Mouse (Mus musculus) intestine, embryonic 14.5 days (tissue): ENCODE results near the gene F5. TPM values are rescaled to one million over a fixed set of nuclear protein-coding genes. Genes with fewer than 3 reads are reported as not detected.

Experiments used
- ATAC-seq: fragments of 200-750 bp; cut with Nextera tagmentation; replicated peaks from 2 replicates; pipeline ENCODE4 v1.8.0; 2017; ENCODE audit warnings: low read depth, moderate number of reproducible peaks, moderate TSS enrichment, moderate library complexity; ENCODE audit not compliant: low FRiP score, low TSS enrichment
- DNase-seq: peaks from one replicate; pipeline ENCODE4 v3.0.0-alpha.2; 2018; ENCODE audit warnings: low spot score
- H3K27ac ChIP-seq: fragments of 300-500 bp; sonication (generic); 2 replicates; pipeline ENCODE4 v1.5.1; 2014; ENCODE audit warnings: low read depth, mild to moderate bottlenecking, control low read depth
- H3K27me3 ChIP-seq: fragments of 300-500 bp; sonication (generic); replicated peaks from 2 replicates; pipeline ENCODE4 v1.6.1; 2014; ENCODE audit warnings: low read length, control low read depth; ENCODE audit not compliant: control insufficient read depth, insufficient read depth
- H3K36me3 ChIP-seq: fragments of 300-500 bp; sonication (generic); 2 replicates; pipeline ENCODE4 v1.6.1; 2014; ENCODE audit warnings: low read length, control low read depth; ENCODE audit not compliant: control insufficient read depth, insufficient read depth
- H3K4me1 ChIP-seq: fragments of 300-500 bp; sonication (generic); replicated peaks from 2 replicates; pipeline ENCODE4 v1.6.1; 2014; ENCODE audit warnings: low read length, control low read depth, mixed read lengths; ENCODE audit not compliant: control insufficient read depth, insufficient read depth
- H3K4me2 ChIP-seq: fragments of 300-500 bp; sonication (generic); 2 replicates; pipeline ENCODE4 v1.6.1; 2014; ENCODE audit warnings: low read length
- H3K4me3 ChIP-seq: fragments of 300-500 bp; sonication (generic); 2 replicates; pipeline ENCODE4 v1.5.1; 2014; ENCODE audit warnings: low read depth, low read length, control low read depth, mixed read lengths
- H3K9ac ChIP-seq: fragments of 300-500 bp; sonication (generic); 2 replicates; pipeline ENCODE4 v1.6.1; 2014; ENCODE audit warnings: mild to moderate bottlenecking, low read length
- H3K9me3 ChIP-seq: fragments of 300-500 bp; sonication (generic); 2 replicates; pipeline ENCODE4 v1.6.1; 2016; ENCODE audit warnings: low read length, control low read depth; ENCODE audit not compliant: control insufficient read depth
- WGBS: fragments of 180-500 bp; shearing (Covaris S2); extraction: QIAGEN DNeasy Blood & Tissue Kit; methylation state at CpG from one replicate; pipeline ENCODE4 v1.1.7; 2014; 5-methylcytosine and 5-hydroxymethylcytosine counted together
- polyA plus RNA-seq: library from polyadenylated mRNA; unstranded; fragments of >200 nt; fragmentation: Nextera tagmentation; extraction: Ambion mirVana; gene quantifications from 2 replicates; pipeline ENCODE4 v1.2.1, GENCODE M21; 2014

Gene F5
- polyA plus RNA-seq, 1 experiment from 2014 or later, result 0.58 TPM

GRCm38 (mm10) chr1:164248465-164249331 is 97.1 kb downstream of the F5 start, which contains the start of gene Slc19a2:
TSS of gene Slc19a2 (plus strand) at chr1:164249046.
- H3K4me3 ChIP-seq, result peak within 1 kb of the TSS; percentile 67
- H3K4me1 ChIP-seq, result peaks cover 12% of the 10 kb centered on the region; the same call in 1 of the 2 replicates
- H3K9ac ChIP-seq, result peak within 1 kb of the TSS; percentile 63
- WGBS, result under 1% methylated on average over 74 of the region's 79 CpGs
- H3K9me3 ChIP-seq, result no peaks in the 10 kb centered on the region
- no peaks in the 10 kb centered on the region for H3K27me3 ChIP-seq
- peak within 1 kb of the TSS; percentile 74 for H3K27ac ChIP-seq
- peak within 1 kb of the TSS; percentile 74 for H3K4me2 ChIP-seq
- ATAC-seq (peak; percentile 97), DNase-seq (peak; percentile 100)
- H3K36me3 ChIP-seq, result no peaks in the 10 kb centered on the region

GRCm38 (mm10) chr1:164249332-164249711 is 97.7 kb downstream of the F5 start:
- peak overlapping the region; percentile 63 for H3K4me2 ChIP-seq
- DNase-seq (no peak), ATAC-seq (no peak; the same call in 1 of the 2 replicates)
- no peaks in the 10 kb centered on the region for H3K27me3 ChIP-seq
- H3K4me1 ChIP-seq, result peaks cover 12% of the 10 kb centered on the region; the same call in 1 of the 2 replicates
- H3K4me3 ChIP-seq, result peak overlapping the region; percentile 67
- H3K36me3 ChIP-seq, result no peaks in the 10 kb centered on the region
- H3K9me3 ChIP-seq, result no peaks in the 10 kb centered on the region
- 0% methylated on average over 33 of the region's 33 CpGs for WGBS
- peak overlapping the region; percentile 62 for H3K9ac ChIP-seq
- peak overlapping the region; percentile 24; the same call in 1 of the 2 replicates for H3K27ac ChIP-seq

- DNase-seq (no peak), ATAC-seq (no peak)
- Histone ChIP-seq H3K27me3 (no peaks in the 10 kb centered on the region), H3K9me3 (no peaks in the 10 kb centered on the region), H3K4me2 (peak overlapping the region; percentile 63), H3K9ac (no peak overlapping the region), H3K36me3 (no peaks in the 10 kb centered on the region), H3K4me1 (peaks cover 12% of the 10 kb centered on the region; the same call in 1 of the 2 replicates), H3K4me3 (peak overlapping the region; percentile 67), H3K27ac (no peak overlapping the region)
- 51% methylated on average over 8 of the region's 8 CpGs for WGBS
Observed at GRCm38 (mm10) chr1:164250391-164251150, 98.9 kb downstream of the F5 start.

GRCm38 (mm10) chr1:164251438-164251837 is 99.8 kb downstream of the F5 start:
- Histone ChIP-seq H3K27me3 (no peaks in the 10 kb centered on the region), H3K4me3 (no peak overlapping the region), H3K27ac (no peak overlapping the region), H3K4me1 (peaks cover 12% of the 10 kb centered on the region; the same call in 1 of the 2 replicates), H3K36me3 (no peaks in the 10 kb centered on the region), H3K9ac (no peak overlapping the region), H3K4me2 (no peak overlapping the region), H3K9me3 (no peaks in the 10 kb centered on the region)
- WGBS, result 93% methylated on average over 1 of the region's 1 CpGs
- DNase-seq (no peak), ATAC-seq (no peak)

GRCm38 (mm10) chr1:164252551-164252950 is 100.9 kb downstream of the F5 start:
- Histone ChIP-seq H3K36me3 (peaks cover 7% of the 10 kb centered on the region), H3K9me3 (no peaks in the 10 kb centered on the region), H3K27ac (no peak overlapping the region), H3K9ac (no peak overlapping the region), H3K4me1 (peaks cover 12% of the 10 kb centered on the region; the same call in 1 of the 2 replicates), H3K27me3 (no peaks in the 10 kb centered on the region), H3K4me3 (no peak overlapping the region), H3K4me2 (no peak overlapping the region)
- DNase-seq (no peak), ATAC-seq (no peak)
- WGBS, result 56% methylated on average over 5 of the region's 5 CpGs

- no peak overlapping the region for H3K4me3 ChIP-seq
- no peaks in the 10 kb centered on the region for H3K27me3 ChIP-seq
- WGBS, result 68% methylated on average over 3 of the region's 3 CpGs
- ATAC-seq, result no peak
- peaks cover 9% of the 10 kb centered on the region for H3K36me3 ChIP-seq
- H3K9me3 ChIP-seq, result no peaks in the 10 kb centered on the region
- H3K4me2 ChIP-seq, result no peak overlapping the region
- DNase-seq, result no peak
- H3K4me1 ChIP-seq, result 0 out of 2 replicates have a peak, but pooled peaks cover 9% of the 10 kb centered on the region
- no peak overlapping the region for H3K27ac ChIP-seq
- H3K9ac ChIP-seq, result no peak overlapping the region
Observed at GRCm38 (mm10) chr1:164254836-164255235, 103.2 kb downstream of the F5 start.

- H3K27ac ChIP-seq, result no peak overlapping the region
- H3K27me3 ChIP-seq, result no peaks in the 10 kb centered on the region
- peaks cover 37% of the 10 kb centered on the region for H3K36me3 ChIP-seq
- no peak overlapping the region for H3K4me2 ChIP-seq
- 74% methylated on average over 16 of the region's 16 CpGs for WGBS
- DNase-seq (no peak), ATAC-seq (peak; percentile 64)
- no peak overlapping the region for H3K9ac ChIP-seq
- no peak overlapping the region for H3K4me3 ChIP-seq
- no peaks in the 10 kb centered on the region for H3K9me3 ChIP-seq
- no peaks in the 10 kb centered on the region for H3K4me1 ChIP-seq
Observed at GRCm38 (mm10) chr1:164260171-164261028, 108.8 kb downstream of the F5 start.

GRCm38 (mm10) chr1:164261553-164261952 is 109.9 kb downstream of the F5 start:
- H3K4me1 ChIP-seq, result no peaks in the 10 kb centered on the region
- no peak overlapping the region for H3K9ac ChIP-seq
- WGBS, result 88% methylated on average over 7 of the region's 7 CpGs
- ATAC-seq (no peak), DNase-seq (no peak)
- peaks cover 37% of the 10 kb centered on the region for H3K36me3 ChIP-seq
- H3K4me2 ChIP-seq, result no peak overlapping the region
- no peaks in the 10 kb centered on the region for H3K9me3 ChIP-seq
- H3K27ac ChIP-seq, result no peak overlapping the region
- no peaks in the 10 kb centered on the region for H3K27me3 ChIP-seq
- no peak overlapping the region for H3K4me3 ChIP-seq
